Mouse (Mus musculus): ENCODE measurements around the gene Celsr1. TPM values are rescaled to one million over a fixed set of nuclear protein-coding genes. Genes with fewer than 3 reads are reported as not detected.

Celsr1 gene
- polyA plus RNA-seq, 1 experiment: 40.0 TPM

DNA sequence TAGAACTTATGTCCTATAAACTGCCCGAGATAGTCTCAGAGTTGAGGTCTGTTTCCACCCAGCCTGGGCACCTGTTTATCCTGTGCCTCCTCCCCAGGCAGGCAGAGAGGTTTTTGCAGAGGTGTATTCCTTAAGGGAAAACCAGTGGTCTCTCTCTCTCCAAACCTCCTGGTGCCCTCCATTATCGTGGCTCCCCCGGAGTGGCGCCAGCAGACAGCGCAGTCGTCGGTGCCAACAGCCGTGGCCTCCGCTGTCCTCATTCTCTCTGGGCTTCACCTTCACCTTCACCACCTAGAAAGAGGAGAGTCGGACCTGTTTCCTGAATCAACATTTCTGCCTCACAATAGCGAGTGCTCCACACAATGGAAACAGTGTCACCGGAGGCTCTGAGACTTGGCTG lies 27.0 kb upstream of the Celsr1 start:
- H3K4me1 ChIP-seq (replicated peaks; ENCODE audit: control insufficient read depth, insufficient read depth, low read length): peaks cover 63% of the 10 kb centered on the region
- no peaks in the 10 kb centered on the region for H3K36me3 ChIP-seq (ENCODE audit: control insufficient read depth, insufficient read depth, low read length)
- TF ChIP-seq CTCF (IDR thresholded peaks at IDR 0.05; ENCODE audit: borderline replicate concordance, control insufficient read depth, extremely low read depth, insufficient read depth, low read length, poor library complexity): no peak
- no peak for TF ChIP-seq POLR2A (IDR thresholded peaks at IDR 0.05; ENCODE audit: control insufficient read depth, extremely low read depth, insufficient read depth, low read length, poor library complexity)
- H3K27me3 ChIP-seq (ENCODE audit: control insufficient read depth, insufficient read depth, low read length): no peaks in the 10 kb centered on the region
- DNase-seq: no peak
- no peak overlapping the region for H3K27ac ChIP-seq (ENCODE audit: control insufficient read depth, insufficient read depth, low read length)
- H3K4me3 ChIP-seq (ENCODE audit: control insufficient read depth, insufficient read depth, low read length): no peak overlapping the region
- 89% methylated on average over 12 of the region's 12 CpGs for WGBS

DNA sequence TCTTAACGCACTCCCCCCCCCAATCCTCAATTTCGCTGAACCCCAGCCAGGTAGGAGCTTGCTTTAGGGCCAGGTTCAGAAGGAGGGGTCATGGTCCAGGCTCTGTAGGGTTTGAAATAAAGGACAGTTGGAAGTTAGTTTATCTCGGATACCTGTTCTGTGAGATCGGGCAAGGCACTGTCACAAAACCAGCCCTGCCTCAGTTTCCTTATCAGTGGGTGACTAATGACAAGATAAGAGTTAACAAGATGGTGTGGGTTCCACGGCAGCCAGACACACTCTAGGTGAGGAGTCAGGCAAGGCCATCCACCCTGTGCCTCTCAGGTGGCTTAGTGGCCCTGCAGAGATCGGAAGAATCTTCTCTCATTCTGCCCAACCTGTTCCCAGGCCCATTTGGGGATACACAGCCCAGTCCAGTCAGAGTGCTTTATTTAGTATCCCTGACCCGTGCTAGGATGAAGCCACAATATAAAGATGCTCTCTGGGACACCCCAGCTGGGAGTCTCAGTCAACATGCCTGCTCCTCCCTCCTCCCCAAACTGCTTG lies 26.3 kb upstream of the Celsr1 start:
- Histone ChIP-seq H3K4me3 (ENCODE audit: control insufficient read depth, insufficient read depth, low read length) (no peak overlapping the region), H3K36me3 (ENCODE audit: control insufficient read depth, insufficient read depth, low read length) (no peaks in the 10 kb centered on the region), H3K4me1 (replicated peaks; ENCODE audit: control insufficient read depth, insufficient read depth, low read length) (peaks cover 58% of the 10 kb centered on the region), H3K27ac (ENCODE audit: control insufficient read depth, insufficient read depth, low read length) (no peak overlapping the region), H3K27me3 (ENCODE audit: control insufficient read depth, insufficient read depth, low read length) (no peaks in the 10 kb centered on the region)
- DNase-seq: no peak
- 57% methylated on average over 7 of the region's 7 CpGs for WGBS
- TF ChIP-seq CTCF (IDR thresholded peaks at IDR 0.05; ENCODE audit: borderline replicate concordance, control insufficient read depth, extremely low read depth, insufficient read depth, low read length, poor library complexity): no peak
- TF ChIP-seq POLR2A (IDR thresholded peaks at IDR 0.05; ENCODE audit: control insufficient read depth, extremely low read depth, insufficient read depth, low read length, poor library complexity): no peak

DNA sequence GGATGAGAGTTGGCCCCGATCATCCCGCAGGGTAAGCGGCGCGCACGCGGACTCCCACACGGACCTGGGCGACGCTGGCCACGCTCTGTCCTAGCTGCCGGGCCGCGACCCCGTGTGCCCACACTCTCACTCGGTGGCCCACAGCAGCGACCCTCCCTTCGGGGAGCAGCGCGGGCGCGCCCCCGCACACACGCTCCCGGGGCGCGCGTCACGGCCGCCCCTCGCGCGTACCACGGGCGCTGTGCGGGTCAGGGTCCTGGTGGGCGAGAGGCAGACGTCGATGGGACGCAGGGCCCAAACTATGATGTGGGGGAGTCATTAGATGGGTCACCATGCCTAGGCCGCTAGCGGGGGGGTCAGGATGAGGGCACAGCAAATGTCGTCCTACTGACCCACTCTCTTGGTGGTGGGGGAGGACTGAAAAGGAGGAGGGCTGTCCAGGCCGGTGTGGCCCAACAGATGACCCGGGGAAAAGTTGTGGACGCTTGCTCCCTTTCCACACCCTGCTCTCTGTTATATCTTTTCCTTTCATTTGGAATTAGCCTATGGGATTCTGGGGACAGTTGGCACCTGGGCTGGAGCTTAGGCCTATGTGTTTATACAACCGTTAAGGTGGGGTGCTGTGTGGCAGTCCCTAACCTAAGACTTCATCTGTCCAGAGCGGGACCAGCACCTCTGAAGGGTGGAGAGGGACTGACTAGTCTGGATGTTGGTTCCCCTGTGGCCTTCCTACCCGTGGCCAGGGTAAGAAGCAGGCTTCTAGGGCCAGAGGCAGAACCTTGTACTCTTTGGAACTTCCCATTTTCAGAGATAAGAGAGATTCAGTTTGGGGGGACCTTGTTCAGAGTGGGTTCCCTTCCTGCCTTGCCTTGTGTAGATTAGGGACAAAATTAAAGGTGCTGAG lies 25.6 kb upstream of the Celsr1 start:
- TF ChIP-seq POLR2A (IDR thresholded peaks at IDR 0.05; ENCODE audit: control insufficient read depth, extremely low read depth, insufficient read depth, low read length, poor library complexity) (no peak), CTCF (IDR thresholded peaks at IDR 0.05; ENCODE audit: borderline replicate concordance, control insufficient read depth, extremely low read depth, insufficient read depth, low read length, poor library complexity) (no peak)
- H3K27ac ChIP-seq (ENCODE audit: control insufficient read depth, insufficient read depth, low read length): no peak overlapping the region
- H3K4me1 ChIP-seq (replicated peaks; ENCODE audit: control insufficient read depth, insufficient read depth, low read length): peaks cover 50% of the 10 kb centered on the region

DNA sequence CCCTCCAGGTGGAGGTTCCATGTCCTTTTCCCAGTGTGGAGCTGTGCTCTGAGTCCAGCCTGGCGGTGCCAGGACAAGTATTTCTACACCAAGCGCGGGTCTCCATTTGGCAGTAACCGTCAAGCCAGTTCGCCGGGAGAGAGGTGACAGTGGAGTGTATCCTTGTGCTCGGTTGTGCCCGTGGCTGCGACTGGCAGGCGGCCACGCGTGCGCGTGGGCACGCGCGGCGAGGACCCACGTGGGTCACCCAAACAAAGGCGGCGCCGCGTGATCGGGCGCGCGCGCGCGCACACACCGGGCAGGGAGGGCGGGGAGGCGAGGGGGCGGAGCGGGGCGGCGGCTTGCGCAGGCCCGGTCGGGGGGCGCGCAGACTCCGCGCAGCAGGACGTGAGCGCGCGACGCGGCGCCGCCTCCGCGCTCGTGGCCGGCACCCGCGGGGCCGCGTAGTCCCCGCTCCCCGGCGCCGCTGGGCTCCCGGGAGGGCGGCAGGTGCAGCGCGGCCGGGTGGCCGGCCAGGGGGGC lies 24.9 kb upstream of the Celsr1 start:
- H3K36me3 ChIP-seq (ENCODE audit: control insufficient read depth, insufficient read depth, low read length): no peaks in the 10 kb centered on the region
- no peaks in the 10 kb centered on the region for H3K27me3 ChIP-seq (ENCODE audit: control insufficient read depth, insufficient read depth, low read length)
- H3K27ac ChIP-seq (ENCODE audit: control insufficient read depth, insufficient read depth, low read length): no peak overlapping the region
- TF ChIP-seq CTCF (IDR thresholded peaks at IDR 0.05; ENCODE audit: borderline replicate concordance, control insufficient read depth, extremely low read depth, insufficient read depth, low read length, poor library complexity): 0 out of 2 replicates have a peak, but pooled peaks have one; percentile 34
- TF ChIP-seq POLR2A (IDR thresholded peaks at IDR 0.05; ENCODE audit: control insufficient read depth, extremely low read depth, insufficient read depth, low read length, poor library complexity): peak; percentile 65; the same call in 1 of the 2 replicates
- peak overlapping the region; percentile 95 for H3K4me3 ChIP-seq (ENCODE audit: control insufficient read depth, insufficient read depth, low read length)
- DNase-seq: peak; percentile 78
- peaks cover 45% of the 10 kb centered on the region for H3K4me1 ChIP-seq (replicated peaks; ENCODE audit: control insufficient read depth, insufficient read depth, low read length)
- WGBS: under 1% methylated on average over 70 of the region's 70 CpGs

More for the DNA sequence above, 25.6 kb upstream of the Celsr1 start:
- no peaks in the 10 kb centered on the region for H3K27me3 ChIP-seq (ENCODE audit: control insufficient read depth, insufficient read depth, low read length)
- DNase-seq: no peak
- no peaks in the 10 kb centered on the region for H3K36me3 ChIP-seq (ENCODE audit: control insufficient read depth, insufficient read depth, low read length)
- peak overlapping the region; percentile 95 for H3K4me3 ChIP-seq (ENCODE audit: control insufficient read depth, insufficient read depth, low read length)
- 1% methylated on average over 49 of the region's 49 CpGs for WGBS

DNA sequence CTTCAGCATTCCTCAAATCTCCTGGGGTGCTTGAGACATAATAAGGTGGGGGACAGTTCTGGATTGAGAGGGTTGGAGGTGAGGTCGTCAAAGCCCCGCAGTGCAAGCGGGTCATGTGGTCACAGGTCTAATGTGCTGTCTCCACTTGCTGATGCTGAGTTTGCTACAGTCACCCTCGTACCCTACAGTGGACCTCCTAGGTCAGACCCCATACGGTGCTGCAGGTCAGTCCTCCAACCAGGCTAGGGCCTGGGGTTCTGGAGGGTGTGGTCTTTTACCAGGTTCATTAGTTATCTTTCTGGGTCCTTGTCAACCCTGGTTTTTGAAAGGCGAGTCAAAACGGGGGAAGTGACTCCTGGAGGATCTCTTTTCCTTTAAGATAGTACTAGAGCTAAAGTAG lies 24.3 kb upstream of the Celsr1 start:
- H3K36me3 ChIP-seq (ENCODE audit: control insufficient read depth, insufficient read depth, low read length): no peaks in the 10 kb centered on the region
- H3K4me1 ChIP-seq (replicated peaks; ENCODE audit: control insufficient read depth, insufficient read depth, low read length): peaks cover 41% of the 10 kb centered on the region
- no peak for DNase-seq
- TF ChIP-seq CTCF (IDR thresholded peaks at IDR 0.05; ENCODE audit: borderline replicate concordance, control insufficient read depth, extremely low read depth, insufficient read depth, low read length, poor library complexity) (no peak), POLR2A (IDR thresholded peaks at IDR 0.05; ENCODE audit: control insufficient read depth, extremely low read depth, insufficient read depth, low read length, poor library complexity) (no peak)
- H3K27me3 ChIP-seq (ENCODE audit: control insufficient read depth, insufficient read depth, low read length): no peaks in the 10 kb centered on the region
- H3K27ac ChIP-seq (ENCODE audit: control insufficient read depth, insufficient read depth, low read length): no peak overlapping the region
- 64% methylated on average over 7 of the region's 7 CpGs for WGBS
- peak overlapping the region; percentile 41; the same call in 1 of the 2 replicates for H3K4me3 ChIP-seq (ENCODE audit: control insufficient read depth, insufficient read depth, low read length)

DNA sequence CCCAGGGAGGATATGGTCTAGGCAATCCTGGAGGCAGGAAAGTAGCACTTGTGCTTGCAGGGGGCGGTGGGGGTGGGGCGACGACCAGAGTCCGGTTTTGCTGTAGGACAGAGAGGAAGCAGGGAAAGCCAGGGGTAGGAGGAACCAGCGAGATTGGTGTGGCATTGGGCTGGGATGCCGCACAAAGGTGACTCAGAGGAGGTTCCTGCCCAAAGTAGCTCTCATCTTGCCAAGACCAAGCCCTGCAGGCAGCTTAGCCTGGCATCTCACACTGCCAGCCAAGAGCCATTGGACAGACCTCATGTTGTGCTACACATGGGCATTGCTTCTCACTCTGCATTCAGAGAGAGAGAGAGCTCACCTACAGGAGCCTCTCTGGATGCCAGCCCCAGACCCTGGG lies 23.8 kb upstream of the Celsr1 start, which contains the start of gene Gramd4:
Gene Gramd4, plus strand, starts transcription at position 283 of the 400 bp plus-strand sequence.
- WGBS: 79% methylated on average over 6 of the region's 6 CpGs
- no peak for DNase-seq
- H3K27me3 ChIP-seq (ENCODE audit: control insufficient read depth, insufficient read depth, low read length): no peaks in the 10 kb centered on the region
- H3K27ac ChIP-seq (ENCODE audit: control insufficient read depth, insufficient read depth, low read length): no peak within 1 kb of the TSS
- H3K36me3 ChIP-seq (ENCODE audit: control insufficient read depth, insufficient read depth, low read length): no peaks in the 10 kb centered on the region
- no peak for TF ChIP-seq POLR2A (IDR thresholded peaks at IDR 0.05; ENCODE audit: control insufficient read depth, extremely low read depth, insufficient read depth, low read length, poor library complexity)
- TF ChIP-seq CTCF (IDR thresholded peaks at IDR 0.05; ENCODE audit: borderline replicate concordance, control insufficient read depth, extremely low read depth, insufficient read depth, low read length, poor library complexity): no peak
- H3K4me1 ChIP-seq (replicated peaks; ENCODE audit: control insufficient read depth, insufficient read depth, low read length): peaks cover 36% of the 10 kb centered on the region
- H3K4me3 ChIP-seq (ENCODE audit: control insufficient read depth, insufficient read depth, low read length): peak within 1 kb of the TSS; percentile 41
